In genomic region chr7:90444206-90444605, GRCm38 (mm10) we compare ENCODE assay signal across 9 mouse cellular contexts. TPM values are rescaled to one million over a fixed set of nuclear protein-coding genes. Genes with fewer than 3 reads are reported as not detected.
DNase-seq lines count a peak whose midpoint lies in the region; ATAC-seq and TF ChIP-seq lines count a peak whose summit lies in the region.
"Had no signal": no experiment of that assay in that cellular context is flagged by ENCODE, and none has a peak within 500 bp of the region (broad histone marks: within the 10 kb centered on the region; RNA-seq: fewer than 3 reads in every experiment).

No protein-coding gene starts in this region.

- TF ChIP-seq POLR2A in cerebellum, adult 2 months (IDR thresholded peaks at IDR 0.05; ENCODE audit: borderline replicate concordance, insufficient read depth, low read length): no peak

- H3K27me3 ChIP-seq in cerebellum, adult 2 months (ENCODE audit: control insufficient read depth, insufficient read depth, low read length): no peaks in the 10 kb centered on the region
- no peaks in the 10 kb centered on the region for H3K27me3 ChIP-seq in embryonic facial prominence, embryonic 15.5 days
- H3K27me3 ChIP-seq in intestine, postnatal 0 days (replicated peaks; ENCODE audit: control insufficient read depth, insufficient read depth, low read length): no peaks in the 10 kb centered on the region
- H3K27me3 ChIP-seq: Patski had no signal

- no peak for TF ChIP-seq CTCF in cerebellum, adult 2 months (IDR thresholded peaks at IDR 0.05; ENCODE audit: borderline replicate concordance, insufficient read depth, low read depth, low read length)
- no peak for TF ChIP-seq CTCF in intestine, postnatal 0 days (IDR thresholded peaks at IDR 0.05; ENCODE audit: low read depth)

- H3K4me1 ChIP-seq in cerebellum, adult 2 months (ENCODE audit: control insufficient read depth, insufficient read depth, low read length): no peaks in the 10 kb centered on the region
- H3K4me1 ChIP-seq in embryonic facial prominence, embryonic 15.5 days: no peaks in the 10 kb centered on the region
- no peaks in the 10 kb centered on the region for H3K4me1 ChIP-seq in intestine, postnatal 0 days (replicated peaks; ENCODE audit: control insufficient read depth, insufficient read depth, low read length)

- under 1% methylated on average over 6 of the region's 6 CpGs for WGBS in cerebellum, adult 2 months
- WGBS in embryonic facial prominence, embryonic 15.5 days: 1% methylated on average over 6 of the region's 6 CpGs
- WGBS in intestine, postnatal 0 days: under 1% methylated on average over 6 of the region's 6 CpGs

- peaks cover 6% of the 10 kb centered on the region for H3K36me3 ChIP-seq in embryonic facial prominence, embryonic 15.5 days
- H3K36me3 ChIP-seq in intestine, postnatal 0 days (ENCODE audit: control insufficient read depth, insufficient read depth): peaks cover 7% of the 10 kb centered on the region; the same call in 1 of the 2 replicates

- H3K27ac ChIP-seq in cerebellum, adult 2 months (ENCODE audit: insufficient read depth, low read length): no peak overlapping the region
- H3K27ac ChIP-seq in embryonic facial prominence, embryonic 15.5 days (replicated peaks): peak overlapping the region; percentile 97; the same call in 1 of the 2 replicates
- no peak overlapping the region for H3K27ac ChIP-seq in intestine, postnatal 0 days (ENCODE audit: low read depth, low read length)

- peak overlapping the region; percentile 67 for H3K4me2 ChIP-seq in embryonic facial prominence, embryonic 15.5 days (replicated peaks)
- H3K4me2 ChIP-seq in intestine, postnatal 0 days (replicated peaks; ENCODE audit: low read depth): peak overlapping the region; percentile 80

- intact Hi-C loops in left cerebral cortex, postnatal 14 days (cut with DNase I): no loop called here

- H3K4me3 ChIP-seq in cerebellum, adult 2 months (replicated peaks; ENCODE audit: insufficient read depth, low read depth, low read length): peak overlapping the region; percentile 60
- peak overlapping the region; percentile 91 for H3K4me3 ChIP-seq in embryonic facial prominence, embryonic 15.5 days (replicated peaks)
- H3K4me3 ChIP-seq in intestine, postnatal 0 days (ENCODE audit: low read depth, low read length): peak overlapping the region; percentile 98

- ATAC-seq in embryonic facial prominence, embryonic 15.5 days (ENCODE audit: insufficient number of reproducible peaks, low FRiP score, low TSS enrichment, low read depth): no peak
- ATAC-seq in intestine, postnatal 0 days: no peak

- DNase-seq in cerebellum, adult 2 months: no peak
- DNase-seq in cerebellum, adult 11 months: no peak
- peak; percentile 46 for DNase-seq in A20 (ENCODE audit: low read depth, low spot score)
- DNase-seq in neural tube, embryonic 10.5 days (ENCODE audit: extremely low spot score, low spot score): peak; percentile 22
- DNase-seq in left cerebral cortex, postnatal 14 days (ENCODE audit: low spot score in 2 of 2): no peak
- no peak for DNase-seq in right cerebral cortex, postnatal 25 days

- H3K9me3 ChIP-seq in embryonic facial prominence, embryonic 15.5 days (replicated peaks): no peaks in the 10 kb centered on the region
- no peaks in the 10 kb centered on the region for H3K9me3 ChIP-seq in intestine, postnatal 0 days (ENCODE audit: control insufficient read depth)

- peak overlapping the region; percentile 98 for H3K9ac ChIP-seq in embryonic facial prominence, embryonic 15.5 days
- peak overlapping the region; percentile 100 for H3K9ac ChIP-seq in intestine, postnatal 0 days (ENCODE audit: low read depth, low read length)

RNA-seq across cellular contexts. Expression of gene Crebzf, which starts 1.7 kb away (rescaled TPM):
- polyA plus RNA-seq in cerebellum, adult 2 months (2012; rRNA removed): 135 and 143 TPM in 2 replicates
- polyA plus RNA-seq in embryonic facial prominence, embryonic 15.5 days (2015; fragmentation: Nextera tagmentation; extraction: Ambion mirVana): 36.4 and 38.9 TPM in 2 replicates
- 19.3 and 23.7 TPM in 2 replicates for polyA plus RNA-seq in intestine, postnatal 0 days (2015; fragmentation: Nextera tagmentation; extraction: Ambion mirVana)
- 10 to 100 TPM; 71.4 to 83.7 TPM for total RNA-seq in left cerebral cortex, postnatal 14 days (2021)

RNA-seq across cellular contexts. Expression of gene Tmem126a, which starts 12.8 kb away (rescaled TPM):
- polyA plus RNA-seq in cerebellum, adult 2 months (2012; rRNA removed): 43.6 and 43.8 TPM in 2 replicates
- 84.9 and 87.6 TPM in 2 replicates for polyA plus RNA-seq in embryonic facial prominence, embryonic 15.5 days (2015; fragmentation: Nextera tagmentation; extraction: Ambion mirVana)
- polyA plus RNA-seq in intestine, postnatal 0 days (2015; fragmentation: Nextera tagmentation; extraction: Ambion mirVana): 125 and 136 TPM in 2 replicates
- 10 to 100 TPM; 39.8 to 44.5 TPM for total RNA-seq in left cerebral cortex, postnatal 14 days (2021)

RNA-seq across cellular contexts. Expression of gene Ccdc89, which starts 17.8 kb away (rescaled TPM):
- polyA plus RNA-seq in cerebellum, adult 2 months (2012; rRNA removed): 1.3 TPM in 2 replicates
- polyA plus RNA-seq in embryonic facial prominence, embryonic 15.5 days (2015; fragmentation: Nextera tagmentation; extraction: Ambion mirVana): 2.0 and 3.5 TPM in 2 replicates
- 0.31 and 0.47 TPM in 2 replicates for polyA plus RNA-seq in intestine, postnatal 0 days (2015; fragmentation: Nextera tagmentation; extraction: Ambion mirVana)
- total RNA-seq in left cerebral cortex, postnatal 14 days (2021): under 1 TPM; 0.22 to 0.42 TPM

RNA-seq across cellular contexts. Expression of gene Tmem126b, which starts 31.6 kb away (rescaled TPM):
- polyA plus RNA-seq in cerebellum, adult 2 months (2012; rRNA removed): 29.0 and 33.5 TPM in 2 replicates
- polyA plus RNA-seq in embryonic facial prominence, embryonic 15.5 days (2015; fragmentation: Nextera tagmentation; extraction: Ambion mirVana): 32.8 and 36.9 TPM in 2 replicates
- 29.0 and 32.0 TPM in 2 replicates for polyA plus RNA-seq in intestine, postnatal 0 days (2015; fragmentation: Nextera tagmentation; extraction: Ambion mirVana)
- 10 to 100 TPM; 19.5 to 20.7 TPM for total RNA-seq in left cerebral cortex, postnatal 14 days (2021)

RNA-seq across cellular contexts. Expression of gene Dlg2, which starts 32.3 kb away (rescaled TPM):
- polyA plus RNA-seq in cerebellum, adult 2 months (2012; rRNA removed): 89.8 and 105 TPM in 2 replicates
- 6.1 and 7.2 TPM in 2 replicates for polyA plus RNA-seq in embryonic facial prominence, embryonic 15.5 days (2015; fragmentation: Nextera tagmentation; extraction: Ambion mirVana)
- polyA plus RNA-seq in intestine, postnatal 0 days (2015; fragmentation: Nextera tagmentation; extraction: Ambion mirVana): 1.1 TPM in 2 replicates
- 100 to 1,000 TPM; 394 to 431 TPM for total RNA-seq in left cerebral cortex, postnatal 14 days (2021)

Comparison
In these comparisons a context has a peak if more than half of its experiments do, and no peak if none do; other contexts are left out.
1. DNase-seq: peak in A20 (single experiment) and neural tube, embryonic 10.5 days (single experiment); none in cerebellum, adult 2 months (0 of 2), cerebellum, adult 11 months (single experiment), left cerebral cortex, postnatal 14 days (0 of 2) and right cerebral cortex, postnatal 25 days (single experiment).
2. Peak in every context shown above with its lines, with median percentiles within 50 percentile points of each other: H3K4me3 ChIP-seq.